In the genomic region with DNA sequence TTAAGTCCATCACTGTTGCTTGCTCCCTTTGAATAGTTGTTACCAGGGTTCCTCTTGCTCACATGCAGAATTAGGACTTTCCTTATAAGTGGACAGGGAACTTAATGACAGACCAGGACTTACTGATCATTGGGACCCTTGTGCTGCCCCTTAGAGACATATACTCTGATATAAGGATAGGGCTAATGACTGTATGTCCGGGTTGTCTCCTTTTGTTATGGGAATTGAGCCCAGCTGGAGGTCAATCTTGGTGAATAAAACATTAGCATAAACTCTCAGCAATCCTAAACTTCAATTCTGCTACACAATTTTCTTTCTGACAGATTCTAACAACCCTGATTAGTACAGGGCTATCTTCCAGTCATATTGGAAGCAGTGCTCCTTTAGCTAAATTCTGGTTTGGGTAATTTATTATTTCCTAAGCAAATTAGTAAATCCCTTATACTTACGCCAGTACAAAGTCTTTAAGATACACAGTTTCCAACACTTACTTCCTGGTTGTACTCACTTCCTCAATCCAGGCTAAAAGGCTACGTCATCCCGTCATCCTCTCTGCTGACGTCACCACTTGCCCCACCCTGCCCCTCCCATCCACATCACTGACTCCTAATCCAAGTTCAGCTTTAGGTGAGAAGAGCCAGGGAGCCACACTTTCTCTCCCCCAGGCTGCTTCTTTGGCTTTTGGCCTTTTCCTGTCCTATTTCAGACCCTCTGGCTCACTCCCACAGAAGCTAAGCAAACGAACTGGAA, we compare ENCODE assay signal across 7 mouse cellular contexts. TPM values are rescaled to one million over a fixed set of nuclear protein-coding genes. Genes with fewer than 3 reads are reported as not detected.
DNase-seq lines count a peak whose midpoint lies in the region; ATAC-seq lines count a peak whose summit lies in the region.

No protein-coding gene starts in this region.

- 0 out of 2 replicates have a peak, but pooled peaks cover 2% of the 10 kb centered on the region for H3K4me1 ChIP-seq in embryonic facial prominence, embryonic 10.5 days
- H3K4me1 ChIP-seq in liver, embryonic 16.5 days (ENCODE audit: control insufficient read depth, low read depth, low read length): peaks cover 32% of the 10 kb centered on the region

- peak; percentile 74 for ATAC-seq in liver, embryonic 16.5 days (ENCODE audit: low read depth)

- no peak overlapping the region for H3K27ac ChIP-seq in embryonic facial prominence, embryonic 10.5 days (replicated peaks)
- H3K27ac ChIP-seq in liver, embryonic 16.5 days (ENCODE audit: low read length): no peak overlapping the region

- H3K4me3 ChIP-seq in embryonic facial prominence, embryonic 10.5 days: 0 out of 2 replicates have a peak overlapping the region, but pooled peaks have one; percentile 13
- H3K4me3 ChIP-seq in liver, embryonic 16.5 days (ENCODE audit: low read depth, low read length): no peak overlapping the region

- no peak overlapping the region; the same call in 1 of the 2 replicates for H3K4me2 ChIP-seq in liver, embryonic 16.5 days (ENCODE audit: low read depth, low read length)

- 38% methylated on average over 6 of the region's 6 CpGs for WGBS in embryonic facial prominence, embryonic 10.5 days
- 21% methylated on average over 6 of the region's 6 CpGs for WGBS in liver, embryonic 16.5 days (ENCODE audit: insufficient replicate concordance)

- no peak overlapping the region for H3K9ac ChIP-seq in liver, embryonic 16.5 days (ENCODE audit: low read depth, low read length)

- H3K9me3 ChIP-seq in embryonic facial prominence, embryonic 10.5 days: no peaks in the 10 kb centered on the region
- H3K9me3 ChIP-seq in liver, embryonic 16.5 days (replicated peaks; ENCODE audit: control insufficient read depth, low read length): no peaks in the 10 kb centered on the region

- no peaks in the 10 kb centered on the region for H3K27me3 ChIP-seq in embryonic facial prominence, embryonic 10.5 days (replicated peaks; ENCODE audit: low read depth, poor library complexity, severe bottlenecking)
- 0 out of 2 replicates have a peak, but pooled peaks cover 3% of the 10 kb centered on the region for H3K27me3 ChIP-seq in liver, embryonic 16.5 days (ENCODE audit: control insufficient read depth, insufficient read depth, low read depth, low read length)

- DNase-seq in 3134 (ENCODE audit: extremely low read depth, insufficient read length, low spot score): peak; percentile 81
- peak; percentile 60 for DNase-seq in 3T3-L1 (ENCODE audit: low read depth, low spot score)
- DNase-seq in embryonic facial prominence, embryonic 10.5 days (ENCODE audit: low spot score): peak; percentile 48
- no peak for DNase-seq in testis, postnatal 14 days (ENCODE audit: low spot score)
- no peak for DNase-seq in layer of hippocampus, postnatal 14 days (ENCODE audit: low spot score in 2 of 2)
- DNase-seq in ovary, postnatal 36 days (ENCODE audit: low spot score): no peak

- no peaks in the 10 kb centered on the region for H3K36me3 ChIP-seq in embryonic facial prominence, embryonic 10.5 days (replicated peaks)
- H3K36me3 ChIP-seq in liver, embryonic 16.5 days (ENCODE audit: control insufficient read depth, insufficient read depth): no peaks in the 10 kb centered on the region

RNA-seq across cellular contexts. Expression of gene Ergic1, which starts 23.4 kb away (rescaled TPM):
- 107 and 109 TPM in 2 replicates for polyA plus RNA-seq in embryonic facial prominence, embryonic 10.5 days (2016; fragmentation: Nextera tagmentation; extraction: Ambion mirVana)
- 36.0 and 39.0 TPM in 2 replicates for polyA plus RNA-seq in liver, embryonic 16.5 days (2015; fragmentation: Nextera tagmentation; extraction: Ambion mirVana)
- 100 to 1,000 TPM; 132 to 144 TPM for total RNA-seq in layer of hippocampus, postnatal 14 days (2021)

RNA-seq across cellular contexts. Expression of gene Dusp1, which starts 24.0 kb away (rescaled TPM):
- polyA plus RNA-seq in embryonic facial prominence, embryonic 10.5 days (2016; fragmentation: Nextera tagmentation; extraction: Ambion mirVana): 22.5 and 23.3 TPM in 2 replicates
- polyA plus RNA-seq in liver, embryonic 16.5 days (2015; fragmentation: Nextera tagmentation; extraction: Ambion mirVana): 22.7 and 25.9 TPM in 2 replicates
- 10 to 100 TPM; 20.3 to 24.3 TPM for total RNA-seq in layer of hippocampus, postnatal 14 days (2021)

Comparison
In these comparisons a context has a peak if more than half of its experiments do, and no peak if none do; other contexts are left out.
1. DNase-seq: peak in 3134 (single experiment), 3T3-L1 (single experiment) and embryonic facial prominence, embryonic 10.5 days (single experiment); none in testis, postnatal 14 days (single experiment), layer of hippocampus, postnatal 14 days (0 of 2) and ovary, postnatal 36 days (single experiment).